Mouse (Mus musculus): Measurements from ENCODE around the gene Gas6. TPM values are rescaled to one million over a fixed set of nuclear protein-coding genes. Genes with fewer than 3 reads are reported as not detected.

Gas6 gene
- polyA plus RNA-seq (2015; fragmentation: Nextera tagmentation; extraction: Ambion mirVana): 222 and 235 TPM in 2 replicates

- peak; percentile 13; the same call in 1 of the 2 replicates for ATAC-seq (replicated peaks; ENCODE audit: insufficient number of reproducible peaks, insufficient read depth, low FRiP score, low read depth)
- peak within 1 kb of the TSS; percentile 87 for H3K9ac ChIP-seq
- peak within 1 kb of the TSS; percentile 96 for H3K27ac ChIP-seq
- H3K27me3 ChIP-seq: peaks cover 14% of the 10 kb centered on the region; the same call in 1 of the 2 replicates
- H3K4me1 ChIP-seq (replicated peaks): peaks cover 49% of the 10 kb centered on the region
- peak within 1 kb of the TSS; percentile 75 for H3K4me3 ChIP-seq
- 1% methylated on average over 63 of the region's 64 CpGs for WGBS
- H3K36me3 ChIP-seq: no peaks in the 10 kb centered on the region
- peak within 1 kb of the TSS; percentile 73 for H3K4me2 ChIP-seq
- H3K9me3 ChIP-seq (replicated peaks): no peaks in the 10 kb centered on the region
Measured at GRCm38 (mm10) chr8:13493858-13494631, at the start of gene Gas6. Gene Gas6, minus strand, starts transcription at chr8:13494490.

- Histone ChIP-seq H3K9me3 (replicated peaks) (no peaks in the 10 kb centered on the region), H3K9ac (no peak overlapping the region), H3K27ac (no peak overlapping the region), H3K4me3 (no peak overlapping the region), H3K4me2 (no peak overlapping the region), H3K27me3 (no peaks in the 10 kb centered on the region), H3K36me3 (no peaks in the 10 kb centered on the region), H3K4me1 (replicated peaks) (peaks cover 6% of the 10 kb centered on the region)
- 65% methylated on average over 5 of the region's 5 CpGs for WGBS
- ATAC-seq (replicated peaks; ENCODE audit: insufficient number of reproducible peaks, insufficient read depth, low FRiP score, low read depth): no peak
Measured at GRCm38 (mm10) chr8:13541526-13541925, 47.2 kb upstream of the Gas6 start.

- peaks cover 6% of the 10 kb centered on the region for H3K4me1 ChIP-seq (replicated peaks)
- no peak overlapping the region for H3K9ac ChIP-seq
- no peak overlapping the region for H3K4me3 ChIP-seq
- 76% methylated on average over 5 of the region's 5 CpGs for WGBS
- no peak overlapping the region for H3K4me2 ChIP-seq
- H3K9me3 ChIP-seq (replicated peaks): no peaks in the 10 kb centered on the region
- no peaks in the 10 kb centered on the region for H3K27me3 ChIP-seq
- ATAC-seq (replicated peaks; ENCODE audit: insufficient number of reproducible peaks, insufficient read depth, low FRiP score, low read depth): no peak
- no peak overlapping the region for H3K27ac ChIP-seq
- no peaks in the 10 kb centered on the region for H3K36me3 ChIP-seq
Measured at GRCm38 (mm10) chr8:13540122-13540521, 45.8 kb upstream of the Gas6 start.

- Histone ChIP-seq H3K4me2 (no peak overlapping the region), H3K9me3 (replicated peaks) (no peaks in the 10 kb centered on the region), H3K4me3 (no peak overlapping the region), H3K4me1 (replicated peaks) (peaks cover 6% of the 10 kb centered on the region), H3K27ac (no peak overlapping the region), H3K27me3 (no peaks in the 10 kb centered on the region), H3K36me3 (no peaks in the 10 kb centered on the region), H3K9ac (no peak overlapping the region)
- peak; percentile 48; the same call in 1 of the 2 replicates for ATAC-seq (replicated peaks; ENCODE audit: insufficient number of reproducible peaks, insufficient read depth, low FRiP score, low read depth)
- 61% methylated on average over 6 of the region's 6 CpGs for WGBS
Measured at GRCm38 (mm10) chr8:13538821-13539220, 44.5 kb upstream of the Gas6 start.

GRCm38 (mm10) chr8:13537102-13537501 is 42.8 kb upstream of the Gas6 start:
- peaks cover 12% of the 10 kb centered on the region for H3K4me1 ChIP-seq (replicated peaks)
- H3K27ac ChIP-seq: no peak overlapping the region
- no peak overlapping the region for H3K9ac ChIP-seq
- no peaks in the 10 kb centered on the region for H3K9me3 ChIP-seq (replicated peaks)
- no peaks in the 10 kb centered on the region for H3K27me3 ChIP-seq
- H3K4me3 ChIP-seq: no peak overlapping the region
- H3K36me3 ChIP-seq: no peaks in the 10 kb centered on the region
- no peak overlapping the region for H3K4me2 ChIP-seq
- 65% methylated on average over 2 of the region's 2 CpGs for WGBS
- no peak for ATAC-seq (replicated peaks; ENCODE audit: insufficient number of reproducible peaks, insufficient read depth, low FRiP score, low read depth)

- Histone ChIP-seq H3K27ac (no peak overlapping the region), H3K9me3 (replicated peaks) (no peaks in the 10 kb centered on the region), H3K9ac (no peak overlapping the region), H3K27me3 (no peaks in the 10 kb centered on the region), H3K4me3 (no peak overlapping the region), H3K4me1 (replicated peaks) (peaks cover 44% of the 10 kb centered on the region), H3K36me3 (no peaks in the 10 kb centered on the region), H3K4me2 (no peak overlapping the region)
- 78% methylated on average over 8 of the region's 8 CpGs for WGBS
- no peak for ATAC-seq (replicated peaks; ENCODE audit: insufficient number of reproducible peaks, insufficient read depth, low FRiP score, low read depth)
Measured at GRCm38 (mm10) chr8:13533123-13533522, 38.8 kb upstream of the Gas6 start.

GRCm38 (mm10) chr8:13531602-13532171 is 37.4 kb upstream of the Gas6 start:
- Histone ChIP-seq H3K36me3 (no peaks in the 10 kb centered on the region), H3K27me3 (no peaks in the 10 kb centered on the region), H3K4me2 (peak overlapping the region; percentile 38), H3K4me3 (no peak overlapping the region), H3K9me3 (replicated peaks) (no peaks in the 10 kb centered on the region), H3K9ac (no peak overlapping the region), H3K27ac (peak overlapping the region; percentile 83), H3K4me1 (replicated peaks) (peaks cover 44% of the 10 kb centered on the region)
- 26% methylated on average over 9 of the region's 9 CpGs for whole genome bisulfite sequencing
- ATAC-seq (replicated peaks; ENCODE audit: insufficient number of reproducible peaks, insufficient read depth, low FRiP score, low read depth): no peak

GRCm38 (mm10) chr8:13530941-13531340 is 36.7 kb upstream of the Gas6 start:
- H3K9ac ChIP-seq: no peak overlapping the region
- peak; percentile 84 for ATAC-seq (replicated peaks; ENCODE audit: insufficient number of reproducible peaks, insufficient read depth, low FRiP score, low read depth)
- peaks cover 44% of the 10 kb centered on the region for H3K4me1 ChIP-seq (replicated peaks)
- H3K9me3 ChIP-seq (replicated peaks): no peaks in the 10 kb centered on the region
- H3K4me3 ChIP-seq: no peak overlapping the region
- no peaks in the 10 kb centered on the region for H3K36me3 ChIP-seq
- H3K27ac ChIP-seq: peak overlapping the region; percentile 83
- H3K27me3 ChIP-seq: no peaks in the 10 kb centered on the region
- peak overlapping the region; percentile 38 for H3K4me2 ChIP-seq
- 8% methylated on average over 5 of the region's 5 CpGs for WGBS

GRCm38 (mm10) chr8:13530401-13530800 is 36.1 kb upstream of the Gas6 start:
- WGBS: 77% methylated on average over 3 of the region's 3 CpGs
- H3K4me1 ChIP-seq (replicated peaks): peaks cover 44% of the 10 kb centered on the region
- H3K4me3 ChIP-seq: no peak overlapping the region
- H3K9me3 ChIP-seq (replicated peaks): no peaks in the 10 kb centered on the region
- H3K36me3 ChIP-seq: no peaks in the 10 kb centered on the region
- peak overlapping the region; percentile 83 for H3K27ac ChIP-seq
- H3K27me3 ChIP-seq: no peaks in the 10 kb centered on the region
- peak; percentile 14 for ATAC-seq (replicated peaks; ENCODE audit: insufficient number of reproducible peaks, insufficient read depth, low FRiP score, low read depth)
- no peak overlapping the region for H3K9ac ChIP-seq
- peak overlapping the region; percentile 38; the same call in 1 of the 2 replicates for H3K4me2 ChIP-seq

- Histone ChIP-seq H3K36me3 (no peaks in the 10 kb centered on the region), H3K27ac (peak overlapping the region; percentile 83), H3K4me3 (no peak overlapping the region), H3K9ac (no peak overlapping the region), H3K9me3 (replicated peaks) (no peaks in the 10 kb centered on the region), H3K4me2 (peak overlapping the region; percentile 38; the same call in 1 of the 2 replicates), H3K4me1 (replicated peaks) (peaks cover 44% of the 10 kb centered on the region), H3K27me3 (no peaks in the 10 kb centered on the region)
- ATAC-seq (replicated peaks; ENCODE audit: insufficient number of reproducible peaks, insufficient read depth, low FRiP score, low read depth): peak; percentile 71
- 15% methylated on average over 7 of the region's 7 CpGs for WGBS
Measured at GRCm38 (mm10) chr8:13529891-13530316, 35.6 kb upstream of the Gas6 start.

- Histone ChIP-seq H3K4me3 (no peak overlapping the region), H3K27me3 (no peaks in the 10 kb centered on the region), H3K9me3 (replicated peaks) (no peaks in the 10 kb centered on the region), H3K36me3 (no peaks in the 10 kb centered on the region), H3K9ac (no peak overlapping the region), H3K4me2 (no peak overlapping the region), H3K27ac (peak overlapping the region; percentile 83), H3K4me1 (replicated peaks) (peaks cover 49% of the 10 kb centered on the region)
- ATAC-seq (replicated peaks; ENCODE audit: insufficient number of reproducible peaks, insufficient read depth, low FRiP score, low read depth): peak; percentile 10; the same call in 1 of the 2 replicates
- WGBS: 50% methylated on average over 15 of the region's 15 CpGs
Measured at GRCm38 (mm10) chr8:13529011-13529840, 34.9 kb upstream of the Gas6 start.
